Mouse (Mus musculus): ENCODE measurements around the gene Nuf2. TPM values are rescaled to one million over a fixed set of nuclear protein-coding genes. Genes with fewer than 3 reads are reported as not detected.
"Not testable (repeated sequence)": the region's sequence is repeated elsewhere in the genome, so short reads cannot be mapped to it uniquely, and the experiment has no call there.

The Nuf2 gene
- polyA plus RNA-seq, 1 experiment from 2014 or later = 31.6 TPM

GRCm38 (mm10) chr1:169517899-169518517 lies 13.3 kb downstream of the Nuf2 start:
- peaks cover 19% of the 10 kb centered on the region for H3K36me3 ChIP-seq
- not testable (repeated sequence) for H3K9me3 ChIP-seq; H3K9ac ChIP-seq (replicated peaks); H3K27ac ChIP-seq (replicated peaks); H3K4me2 ChIP-seq (replicated peaks); H3K4me1 ChIP-seq; H3K4me3 ChIP-seq; ATAC-seq (replicated peaks); H3K27me3 ChIP-seq
- 93% methylated on average over 7 of the region's 7 CpGs for WGBS

GRCm38 (mm10) chr1:169517376-169517892 lies 13.8 kb downstream of the Nuf2 start:
- WGBS = 93% methylated on average over 8 of the region's 8 CpGs
- H3K4me2 ChIP-seq (replicated peaks) = no peak overlapping the region
- no peaks in the 10 kb centered on the region for H3K9me3 ChIP-seq
- ATAC-seq (replicated peaks) = no peak
- no peak overlapping the region for H3K9ac ChIP-seq (replicated peaks)
- peaks cover 13% of the 10 kb centered on the region for H3K36me3 ChIP-seq
- no peaks in the 10 kb centered on the region for H3K27me3 ChIP-seq
- H3K27ac ChIP-seq (replicated peaks) = no peak overlapping the region
- H3K4me1 ChIP-seq = no peaks in the 10 kb centered on the region
- H3K4me3 ChIP-seq = no peak overlapping the region

DNA sequence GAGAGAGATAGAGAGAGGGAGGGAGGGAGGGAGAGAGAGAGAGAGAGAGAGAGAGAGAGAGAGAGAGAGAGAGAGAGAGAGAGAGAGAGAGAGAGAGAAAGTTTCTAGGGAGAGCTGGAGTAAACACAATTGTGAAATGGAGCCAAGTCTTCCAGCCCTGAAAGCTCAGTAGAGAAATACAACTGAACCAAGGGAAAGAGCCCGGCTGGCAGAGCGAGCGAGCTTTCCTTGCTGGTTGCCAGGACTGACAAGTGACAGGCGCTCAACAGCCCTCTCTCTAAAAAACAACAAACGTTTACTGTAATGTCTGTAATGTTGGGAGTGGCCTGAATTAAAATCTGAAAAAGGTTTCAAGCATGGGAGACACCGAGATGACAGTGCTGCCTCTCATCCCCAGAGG lies 24.9 kb downstream of the Nuf2 start:
- no peak for ATAC-seq (replicated peaks)
- 74% methylated on average over 6 of the region's 6 CpGs for WGBS

GRCm38 (mm10) chr1:169502876-169503275 lies 28.4 kb downstream of the Nuf2 start:
- Histone ChIP-seq H3K27ac (replicated peaks) (no peak overlapping the region), H3K9me3 (no peaks in the 10 kb centered on the region), H3K27me3 (no peaks in the 10 kb centered on the region), H3K9ac (replicated peaks) (no peak overlapping the region), H3K4me3 (no peak overlapping the region), H3K4me2 (replicated peaks) (no peak overlapping the region), H3K36me3 (peaks cover 22% of the 10 kb centered on the region; the same call in 1 of the 2 replicates), H3K4me1 (no peaks in the 10 kb centered on the region)
- 82% methylated on average over 3 of the region's 3 CpGs for WGBS
- no peak for ATAC-seq (replicated peaks)

More for the DNA sequence above, 24.9 kb downstream of the Nuf2 start:
- Histone ChIP-seq H3K9ac (replicated peaks) (no peak overlapping the region), H3K27ac (replicated peaks) (no peak overlapping the region), H3K4me1 (no peaks in the 10 kb centered on the region), H3K9me3 (no peaks in the 10 kb centered on the region), H3K4me3 (no peak overlapping the region), H3K27me3 (no peaks in the 10 kb centered on the region), H3K36me3 (peaks cover 28% of the 10 kb centered on the region), H3K4me2 (replicated peaks) (no peak overlapping the region)

- H3K9me3 ChIP-seq = no peaks in the 10 kb centered on the region
- ATAC-seq (replicated peaks) = no peak
- WGBS = 59% methylated on average over 8 of the region's 8 CpGs
Measured at GRCm38 (mm10) chr1:169495621-169496020, 35.6 kb downstream of the Nuf2 start.

GRCm38 (mm10) chr1:169491561-169491960 lies 39.7 kb downstream of the Nuf2 start:
- H3K36me3 ChIP-seq = no peaks in the 10 kb centered on the region
- WGBS = 76% methylated on average over 1 of the region's 1 CpGs
- no peaks in the 10 kb centered on the region for H3K27me3 ChIP-seq

More at GRCm38 (mm10) chr1:169495621-169496020, 35.6 kb downstream of the Nuf2 start:
- no peak overlapping the region for H3K4me3 ChIP-seq
- no peak overlapping the region for H3K9ac ChIP-seq (replicated peaks)
- H3K27me3 ChIP-seq = no peaks in the 10 kb centered on the region
- no peaks in the 10 kb centered on the region for H3K4me1 ChIP-seq
- no peak overlapping the region for H3K4me2 ChIP-seq (replicated peaks)
- no peak overlapping the region for H3K27ac ChIP-seq (replicated peaks)
- peaks cover 2% of the 10 kb centered on the region; the same call in 1 of the 2 replicates for H3K36me3 ChIP-seq

DNA sequence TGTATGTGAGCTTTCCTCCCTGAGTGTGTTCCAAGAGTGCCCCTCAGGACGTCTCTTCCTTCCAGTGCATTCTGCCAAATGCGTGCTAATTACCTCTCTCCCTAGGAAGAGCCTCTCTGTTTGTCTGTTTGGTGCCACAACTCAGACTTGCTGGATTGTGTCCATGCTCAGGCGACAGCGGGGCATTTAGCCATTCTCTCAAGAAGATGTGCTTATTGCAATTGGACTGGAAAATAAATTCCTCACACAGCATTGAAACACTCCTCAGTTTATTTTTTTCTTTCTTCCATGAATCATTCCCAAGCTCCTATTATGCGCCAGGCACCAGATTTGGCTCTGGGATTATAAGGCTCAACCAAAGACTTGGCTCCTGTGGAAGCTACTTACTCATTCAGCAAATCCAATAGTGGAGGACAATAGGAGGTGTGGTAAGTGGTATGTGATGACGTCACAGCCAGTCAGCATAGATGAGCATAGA lies 45.8 kb downstream of the Nuf2 start:
- Histone ChIP-seq H3K27me3 (no peaks in the 10 kb centered on the region), H3K4me3 (no peak overlapping the region), H3K36me3 (no peaks in the 10 kb centered on the region), H3K9ac (replicated peaks) (no peak overlapping the region), H3K9me3 (no peaks in the 10 kb centered on the region), H3K4me1 (peaks cover 21% of the 10 kb centered on the region), H3K4me2 (replicated peaks) (no peak overlapping the region), H3K27ac (replicated peaks) (peak overlapping the region; percentile 38)
- peak; percentile 83 for ATAC-seq (replicated peaks)
- 16% methylated on average over 6 of the region's 6 CpGs for WGBS

More at GRCm38 (mm10) chr1:169491561-169491960, 39.7 kb downstream of the Nuf2 start:
- H3K4me3 ChIP-seq = no peak overlapping the region
- no peak overlapping the region for H3K4me2 ChIP-seq (replicated peaks)
- no peak overlapping the region for H3K27ac ChIP-seq (replicated peaks)
- no peak overlapping the region for H3K9ac ChIP-seq (replicated peaks)
- no peaks in the 10 kb centered on the region for H3K9me3 ChIP-seq
- peaks cover 4% of the 10 kb centered on the region; the same call in 1 of the 2 replicates for H3K4me1 ChIP-seq
- no peak for ATAC-seq (replicated peaks)

DNA sequence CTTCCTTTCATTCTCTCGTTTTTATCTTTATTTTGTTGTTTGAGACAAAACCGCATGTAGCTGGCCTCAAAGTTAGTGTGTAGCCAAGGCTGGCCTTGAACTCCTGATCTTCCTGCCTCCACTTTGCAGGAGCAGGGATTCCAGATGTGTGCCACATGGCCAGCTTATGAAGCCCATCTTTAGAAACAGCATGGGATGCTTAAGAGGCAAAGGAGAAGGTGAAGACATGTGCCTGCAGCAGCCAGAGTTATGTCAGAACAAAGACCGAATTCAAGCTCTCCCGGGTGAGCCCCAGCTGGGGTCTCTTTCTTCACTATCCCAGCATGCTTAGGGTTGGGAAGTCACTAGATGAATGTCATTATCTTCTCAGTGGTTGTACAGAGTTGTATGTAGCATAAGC lies 46.7 kb downstream of the Nuf2 start:
- H3K4me3 ChIP-seq = no peak overlapping the region
- H3K36me3 ChIP-seq = no peaks in the 10 kb centered on the region
- H3K4me2 ChIP-seq (replicated peaks) = no peak overlapping the region
- peak overlapping the region; percentile 38; the same call in 1 of the 2 replicates for H3K27ac ChIP-seq (replicated peaks)
- ATAC-seq (replicated peaks) = no peak; the same call in 1 of the 2 replicates
- no peak overlapping the region for H3K9ac ChIP-seq (replicated peaks)
- H3K27me3 ChIP-seq = no peaks in the 10 kb centered on the region
- peaks cover 21% of the 10 kb centered on the region for H3K4me1 ChIP-seq
- 51% methylated on average over 4 of the region's 4 CpGs for WGBS
- no peaks in the 10 kb centered on the region for H3K9me3 ChIP-seq

- Histone ChIP-seq H3K4me2 (replicated peaks) (no peak overlapping the region), H3K36me3 (no peaks in the 10 kb centered on the region), H3K9me3 (no peaks in the 10 kb centered on the region), H3K27me3 (no peaks in the 10 kb centered on the region), H3K9ac (replicated peaks) (no peak overlapping the region), H3K4me1 (peaks cover 21% of the 10 kb centered on the region), H3K27ac (replicated peaks) (no peak overlapping the region), H3K4me3 (no peak overlapping the region)
- WGBS = 95% methylated on average over 6 of the region's 6 CpGs
- ATAC-seq (replicated peaks) = no peak
Measured at GRCm38 (mm10) chr1:169482596-169483335, 48.5 kb downstream of the Nuf2 start.

DNA sequence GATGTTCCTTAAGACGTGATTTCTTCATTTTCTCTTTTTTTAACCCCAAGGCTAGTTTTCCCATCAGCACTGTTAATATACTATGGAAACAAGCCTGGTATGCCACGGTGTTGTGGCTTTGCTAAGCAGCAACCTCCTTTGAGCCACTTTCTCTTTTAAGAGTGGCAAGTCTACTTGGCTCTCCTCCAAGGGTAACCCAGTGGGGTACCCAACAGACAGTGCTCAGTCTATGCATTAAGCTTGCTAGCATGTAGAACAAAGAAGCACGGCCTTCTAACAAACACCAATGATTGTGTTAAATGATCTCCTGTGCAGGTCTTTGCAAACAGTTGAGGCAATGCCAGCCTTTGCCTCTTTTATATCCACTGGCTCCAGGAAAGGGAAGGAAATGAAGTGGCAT lies 60.1 kb downstream of the Nuf2 start:
- peak; percentile 48; the same call in 1 of the 2 replicates for ATAC-seq (replicated peaks)
- H3K27ac ChIP-seq (replicated peaks) = no peak overlapping the region
- H3K4me3 ChIP-seq = no peak overlapping the region
- 20% methylated on average over 3 of the region's 3 CpGs for WGBS
- no peaks in the 10 kb centered on the region for H3K27me3 ChIP-seq
- peaks cover 10% of the 10 kb centered on the region; the same call in 1 of the 2 replicates for H3K4me1 ChIP-seq
- no peaks in the 10 kb centered on the region for H3K36me3 ChIP-seq
- no peak overlapping the region for H3K4me2 ChIP-seq (replicated peaks)
- no peaks in the 10 kb centered on the region for H3K9me3 ChIP-seq
- no peak overlapping the region for H3K9ac ChIP-seq (replicated peaks)

DNA sequence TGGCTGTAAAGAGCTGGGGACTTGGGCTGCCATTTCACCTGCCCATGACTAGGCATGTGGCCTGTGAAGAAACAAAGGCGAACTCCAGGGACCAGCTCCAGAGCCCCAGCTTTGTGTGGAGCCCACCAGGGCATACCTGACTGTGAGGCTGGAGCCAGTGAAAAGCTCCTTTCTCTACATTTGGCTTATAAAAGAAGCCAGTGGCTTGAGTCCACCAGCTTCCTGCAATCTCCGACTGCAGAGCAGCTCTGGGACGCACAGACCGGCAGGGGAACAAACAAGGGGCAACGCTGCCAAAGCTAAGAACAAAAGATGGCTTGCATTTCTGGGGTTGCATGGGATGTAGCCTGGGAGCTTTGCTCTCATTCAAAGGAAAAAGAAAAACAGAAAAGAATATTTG lies 63.5 kb downstream of the Nuf2 start:
- Histone ChIP-seq H3K9me3 (no peaks in the 10 kb centered on the region), H3K27me3 (no peaks in the 10 kb centered on the region), H3K4me3 (no peak overlapping the region), H3K9ac (replicated peaks) (no peak overlapping the region), H3K4me2 (replicated peaks) (no peak overlapping the region), H3K4me1 (peaks cover 13% of the 10 kb centered on the region), H3K27ac (replicated peaks) (peak overlapping the region; percentile 37; the same call in 1 of the 2 replicates), H3K36me3 (no peaks in the 10 kb centered on the region)
- 45% methylated on average over 5 of the region's 5 CpGs for WGBS
- no peak for ATAC-seq (replicated peaks)

All from forebrain, embryonic 15.5 days (tissue).